Mouse (Mus musculus): ENCODE results near the gene Fgfrl1. TPM values are rescaled to one million over a fixed set of nuclear protein-coding genes. Genes with fewer than 3 reads are reported as not detected.

Gene Fgfrl1
- 20.9 TPM for polyA plus RNA-seq (2015; fragmentation: Illumina TruSeq; extraction: RNeasy Lipid Tissue Mini Kit (QIAGEN cat#74804); ENCODE audit: low read depth, low replicate concordance)

GRCm38 (mm10) chr5:108692271-108692670 lies at the start of gene Fgfrl1:
Fgfrl1 (plus strand) TSS chr5:108692382.

GRCm38 (mm10) chr5:108659698-108660631 lies 32.2 kb upstream of the Fgfrl1 start, which contains the start of gene Idua:
Idua (plus strand) TSS chr5:108660331.

GRCm38 (mm10) chr5:108668977-108669936 lies 22.9 kb upstream of the Fgfrl1 start, which contains the start of gene Dgkq:
Dgkq (minus strand) TSS chr5:108669672.

GRCm38 (mm10) chr5:108675251-108675816 lies 16.8 kb upstream of the Fgfrl1 start, which contains the start of gene Slc26a1:
Slc26a1 (minus strand) TSS chr5:108675569.

Other genes starting within 250 kb of the Fgfrl1 start
- gene Mfsd7a, start 243.5 kb upstream of the Fgfrl1 start, polyA plus RNA-seq (2015; fragmentation: Illumina TruSeq; extraction: RNeasy Lipid Tissue Mini Kit (QIAGEN cat#74804); ENCODE audit: low read depth, low replicate concordance), result 0.46 TPM
- 17.0 TPM for gene Pcgf3, start 231.2 kb upstream of the Fgfrl1 start, polyA plus RNA-seq (2015; fragmentation: Illumina TruSeq; extraction: RNeasy Lipid Tissue Mini Kit (QIAGEN cat#74804); ENCODE audit: low read depth, low replicate concordance)
- gene Cplx1, start 142.4 kb upstream of the Fgfrl1 start, polyA plus RNA-seq (2015; fragmentation: Illumina TruSeq; extraction: RNeasy Lipid Tissue Mini Kit (QIAGEN cat#74804); ENCODE audit: low read depth, low replicate concordance), result 706 TPM
- gene Gak, start 62.6 kb upstream of the Fgfrl1 start, polyA plus RNA-seq (2015; fragmentation: Illumina TruSeq; extraction: RNeasy Lipid Tissue Mini Kit (QIAGEN cat#74804); ENCODE audit: low read depth, low replicate concordance), result 76.0 TPM
- 39.2 TPM for gene Tmem175, start 62.6 kb upstream of the Fgfrl1 start, polyA plus RNA-seq (2015; fragmentation: Illumina TruSeq; extraction: RNeasy Lipid Tissue Mini Kit (QIAGEN cat#74804); ENCODE audit: low read depth, low replicate concordance)
- gene Idua, start 32.1 kb upstream of the Fgfrl1 start, polyA plus RNA-seq (2015; fragmentation: Illumina TruSeq; extraction: RNeasy Lipid Tissue Mini Kit (QIAGEN cat#74804); ENCODE audit: low read depth, low replicate concordance), result 16.7 TPM
- 37.9 TPM for gene Dgkq, start 22.7 kb upstream of the Fgfrl1 start, polyA plus RNA-seq (2015; fragmentation: Illumina TruSeq; extraction: RNeasy Lipid Tissue Mini Kit (QIAGEN cat#74804); ENCODE audit: low read depth, low replicate concordance)
- 1.3 TPM for gene Slc26a1, start 16.8 kb upstream of the Fgfrl1 start, polyA plus RNA-seq (2015; fragmentation: Illumina TruSeq; extraction: RNeasy Lipid Tissue Mini Kit (QIAGEN cat#74804); ENCODE audit: low read depth, low replicate concordance)
- not detected for gene Rnf212, start 82.6 kb downstream of the Fgfrl1 start, polyA plus RNA-seq (2015; fragmentation: Illumina TruSeq; extraction: RNeasy Lipid Tissue Mini Kit (QIAGEN cat#74804); ENCODE audit: low read depth, low replicate concordance)
- not detected for gene Tmed11, start 103.0 kb downstream of the Fgfrl1 start, polyA plus RNA-seq (2015; fragmentation: Illumina TruSeq; extraction: RNeasy Lipid Tissue Mini Kit (QIAGEN cat#74804); ENCODE audit: low read depth, low replicate concordance)
- not detected for gene Vmn2r8, start 116.5 kb downstream of the Fgfrl1 start, polyA plus RNA-seq (2015; fragmentation: Illumina TruSeq; extraction: RNeasy Lipid Tissue Mini Kit (QIAGEN cat#74804); ENCODE audit: low read depth, low replicate concordance)
- gene Vmn2r9, start 160.2 kb downstream of the Fgfrl1 start, polyA plus RNA-seq (2015; fragmentation: Illumina TruSeq; extraction: RNeasy Lipid Tissue Mini Kit (QIAGEN cat#74804); ENCODE audit: low read depth, low replicate concordance), result not detected